Mouse (Mus musculus) activated CD4-positive, CD25-positive, alpha-beta regulatory T cell, adult 4 months (primary cell): ENCODE results near the gene Als2. TPM values are rescaled to one million over a fixed set of nuclear protein-coding genes. Genes with fewer than 3 reads are reported as not detected.

Source experiments
- ATAC-seq: one replicate; pipeline ENCODE4 v1.8.0; 2017
- polyA plus RNA-seq, 2 experiments: library from polyadenylated mRNA; unstranded; fragments of 100-300 nt; shearing (Covaris generic); gene quantifications; one replicate each; pipeline ENCODE4 v1.2.1; 2017

Gene Als2
- 1 to 10 TPM; 4.6 to 5.4 TPM for polyA plus RNA-seq

DNA sequence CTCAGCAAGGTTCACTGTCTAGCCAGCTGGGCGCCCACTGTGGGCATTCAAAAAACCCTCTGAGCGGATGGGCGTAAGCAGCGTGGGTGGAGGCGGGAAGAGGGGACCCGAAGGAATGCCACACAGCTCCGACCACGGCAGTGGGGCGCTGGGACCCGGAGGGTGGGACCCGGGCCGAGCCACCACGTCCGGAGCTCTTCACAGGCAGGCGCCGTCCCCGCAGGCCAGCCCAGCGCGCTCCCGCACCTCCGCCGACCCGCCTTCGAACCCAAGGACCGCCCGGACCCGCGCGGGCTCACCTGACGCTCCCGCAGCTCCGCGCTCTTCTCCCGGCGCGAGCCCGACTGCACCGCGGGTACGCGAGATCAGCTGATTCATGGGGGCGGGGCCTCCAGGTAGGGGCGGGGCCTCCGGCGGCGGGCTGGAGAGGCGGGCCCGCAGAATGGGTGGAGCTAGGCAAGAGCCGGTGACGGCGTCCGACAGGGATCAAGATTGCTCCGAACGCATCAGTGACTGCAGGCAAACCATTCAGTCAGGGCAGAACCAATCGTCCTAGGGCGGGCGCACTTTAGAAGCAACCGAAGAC, at the start of gene Als2:
Als2 (minus strand) TSS at position 376 of the 586 bp plus-strand sequence.
- ATAC-seq: peak; percentile 92

DNA sequence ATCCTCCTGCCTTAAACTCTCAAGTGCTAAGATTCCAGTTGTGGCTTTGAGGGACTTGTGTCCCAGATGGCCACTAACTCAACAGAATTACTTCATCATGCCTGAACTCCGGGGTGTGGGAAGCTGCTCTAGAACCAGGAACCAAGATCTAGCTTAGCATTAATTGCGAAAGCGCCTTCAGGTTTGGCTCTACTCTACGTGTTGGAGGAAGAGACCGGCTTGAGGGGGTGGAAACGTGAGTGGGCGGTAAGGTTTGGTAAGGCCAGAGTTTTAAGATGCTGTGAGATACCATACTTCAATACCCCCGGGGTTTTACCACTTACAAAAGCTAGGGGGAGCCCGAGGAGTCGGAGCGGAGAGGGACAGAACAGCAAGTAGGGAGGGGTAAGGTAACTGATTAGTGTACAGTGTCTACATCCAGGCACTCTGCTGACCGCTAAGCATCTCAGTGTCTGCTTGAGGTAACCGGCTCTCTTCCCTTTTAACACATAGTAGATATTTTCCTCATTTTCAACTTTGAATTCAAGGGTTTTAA, 49.4 kb upstream of the Als2 start:
- no peak for ATAC-seq

DNA sequence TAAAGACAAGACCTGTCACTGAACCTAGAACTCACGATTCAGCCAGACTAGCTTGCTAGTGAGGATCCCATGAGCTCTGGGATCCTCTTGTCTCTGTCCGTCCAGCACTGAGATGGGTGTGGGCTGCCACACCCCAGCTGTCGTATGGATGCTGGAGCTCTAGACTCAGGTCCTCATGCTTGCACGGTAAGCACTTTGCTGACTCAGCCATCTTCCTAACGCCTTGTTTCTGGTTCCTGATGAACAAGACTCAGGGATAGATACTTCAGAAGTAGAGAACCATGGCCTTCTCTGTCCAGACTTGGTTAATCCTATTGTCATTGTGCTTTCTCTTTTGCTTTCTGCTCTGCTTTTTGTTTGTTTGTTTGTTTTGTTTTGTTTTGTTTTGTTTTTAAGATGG, 48.8 kb upstream of the Als2 start:
- ATAC-seq: no peak

DNA sequence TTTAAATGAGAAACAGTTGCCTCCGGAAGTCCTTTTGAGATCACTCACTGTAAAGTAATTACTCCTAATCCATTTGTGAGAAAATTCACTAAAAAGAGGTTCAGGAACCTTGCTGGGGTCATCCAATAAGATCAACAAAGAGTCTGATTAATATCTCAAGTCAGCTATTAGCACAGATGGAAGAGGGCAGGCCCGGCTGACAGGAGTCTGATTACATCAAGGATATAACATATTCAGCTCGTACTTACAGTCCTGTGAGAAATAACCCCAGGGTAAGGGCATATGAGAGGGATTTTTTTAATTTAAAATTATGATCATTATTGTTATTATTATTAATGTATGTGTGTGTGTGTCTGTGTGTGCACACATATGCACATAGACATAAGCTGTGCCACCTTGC, 35.2 kb upstream of the Als2 start:
- no peak for ATAC-seq

DNA sequence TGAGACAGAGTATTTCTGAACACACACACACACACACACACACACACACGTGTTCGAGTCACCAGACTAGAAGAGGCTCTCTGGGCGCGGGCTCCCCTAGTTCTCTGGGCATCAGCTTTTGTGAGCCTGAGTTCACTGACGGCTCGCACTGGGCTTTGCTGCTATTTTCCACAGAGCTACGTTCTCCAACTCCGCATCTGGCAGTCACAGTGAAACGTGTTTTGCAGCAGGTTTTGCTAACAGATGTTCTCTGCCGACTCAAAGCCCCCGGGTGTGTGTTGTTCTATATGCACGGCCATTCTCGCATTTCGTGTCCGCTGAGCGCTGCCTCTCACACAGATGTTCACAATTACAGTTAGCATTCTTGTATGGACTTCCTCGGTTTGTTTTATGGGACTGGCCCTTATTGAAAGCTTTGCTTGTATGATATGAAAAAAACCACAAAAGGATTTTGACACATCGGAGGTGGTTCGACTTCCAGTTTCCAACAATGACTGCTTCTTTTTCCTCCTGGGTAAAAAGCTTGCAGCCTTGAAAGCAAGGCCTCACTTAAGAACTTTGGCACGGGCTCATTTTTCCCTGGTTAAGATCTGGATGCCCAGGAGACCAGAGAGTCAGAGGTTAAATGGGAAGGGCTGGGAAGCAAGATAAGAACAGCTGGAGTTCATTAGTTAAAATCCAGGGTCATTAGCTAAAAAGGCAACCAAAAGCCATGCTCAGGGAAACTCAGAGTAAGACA, 33.1 kb upstream of the Als2 start:
- no peak for ATAC-seq

DNA sequence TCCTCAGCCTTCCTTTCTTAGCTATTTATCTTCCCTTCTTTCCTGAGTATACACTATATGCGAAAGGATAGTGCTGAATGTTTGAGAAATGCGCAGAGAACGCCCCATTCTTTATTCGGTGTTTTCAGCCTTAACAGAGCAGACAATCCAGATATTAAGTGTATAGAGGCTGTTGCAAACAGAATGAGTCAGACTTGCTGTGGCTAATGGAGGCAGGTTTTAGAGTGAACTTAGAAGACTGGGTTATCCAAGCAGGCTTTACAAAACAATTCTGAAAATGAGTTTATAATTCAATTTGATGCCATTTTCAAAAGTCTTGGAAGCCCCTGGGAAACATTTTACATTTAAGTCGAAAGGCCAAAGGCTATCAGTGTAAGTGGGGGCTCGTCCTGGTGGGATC, 32.4 kb upstream of the Als2 start:
- no peak for ATAC-seq

DNA sequence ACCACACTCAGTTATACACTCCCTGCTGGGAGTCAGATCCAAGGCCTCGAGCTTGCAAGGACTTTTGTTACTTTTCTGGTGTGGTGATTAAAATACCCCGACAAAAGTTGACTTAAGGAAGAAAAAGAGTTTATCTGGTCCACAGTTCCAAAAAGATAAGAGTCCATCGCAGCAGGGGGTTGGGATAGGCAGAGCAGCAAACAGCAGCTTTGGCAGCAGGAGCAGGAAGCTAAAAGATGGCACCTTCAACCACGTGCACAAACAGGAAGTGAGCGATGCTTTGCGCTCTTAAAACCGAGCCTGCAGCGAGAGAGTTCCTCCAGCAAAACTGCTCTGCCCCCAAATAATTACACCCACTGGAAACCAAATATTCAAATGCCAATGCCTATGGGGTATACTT, 31.9 kb upstream of the Als2 start:
- ATAC-seq: no peak

DNA sequence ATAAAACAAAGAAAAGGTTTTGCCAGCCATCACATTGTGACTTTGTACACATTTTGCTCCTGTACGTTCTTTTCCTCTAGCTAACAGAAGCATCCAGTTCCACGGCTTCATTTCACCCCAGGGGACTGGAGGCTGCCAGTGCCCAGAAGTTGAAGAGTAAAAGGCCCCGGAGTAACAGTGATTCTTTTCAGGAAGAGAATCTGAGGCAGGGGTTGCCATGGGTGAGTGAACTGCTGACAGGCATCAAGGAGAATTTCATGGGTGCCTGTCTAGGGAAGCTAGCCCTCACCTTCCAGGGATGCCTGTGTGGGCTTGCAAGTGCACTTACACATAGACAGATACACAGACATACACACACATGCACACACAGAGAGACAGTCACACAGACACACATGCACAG, 20.7 kb upstream of the Als2 start:
- no peak for ATAC-seq

DNA sequence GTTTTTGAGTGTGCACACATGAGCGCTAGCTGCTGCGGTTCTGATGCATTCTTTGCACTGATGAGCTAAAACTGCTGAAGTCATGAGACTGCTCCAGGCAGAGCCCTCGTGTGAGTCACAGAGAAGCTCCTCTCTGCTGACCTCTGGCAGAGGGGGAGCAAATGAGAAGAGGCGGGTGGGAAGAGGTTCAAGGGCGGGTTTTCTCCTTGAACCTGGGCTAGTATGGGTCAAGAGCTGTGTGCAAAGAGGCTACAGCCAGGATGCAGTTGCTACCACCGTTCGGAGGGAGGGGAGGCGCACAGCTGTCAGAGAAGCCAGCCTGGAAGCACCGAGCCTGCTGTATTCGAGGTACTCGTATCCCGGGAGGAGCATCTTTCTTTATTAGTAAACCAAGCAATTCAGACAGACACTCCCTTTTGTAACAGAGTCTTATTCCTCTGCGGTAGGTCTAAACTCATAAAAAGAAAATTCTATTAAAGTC, 19.8 kb upstream of the Als2 start, which contains the start of gene Cdk15:
Cdk15 (plus strand) TSS at position 156 of the 481 bp plus-strand sequence.
- no peak for ATAC-seq

DNA sequence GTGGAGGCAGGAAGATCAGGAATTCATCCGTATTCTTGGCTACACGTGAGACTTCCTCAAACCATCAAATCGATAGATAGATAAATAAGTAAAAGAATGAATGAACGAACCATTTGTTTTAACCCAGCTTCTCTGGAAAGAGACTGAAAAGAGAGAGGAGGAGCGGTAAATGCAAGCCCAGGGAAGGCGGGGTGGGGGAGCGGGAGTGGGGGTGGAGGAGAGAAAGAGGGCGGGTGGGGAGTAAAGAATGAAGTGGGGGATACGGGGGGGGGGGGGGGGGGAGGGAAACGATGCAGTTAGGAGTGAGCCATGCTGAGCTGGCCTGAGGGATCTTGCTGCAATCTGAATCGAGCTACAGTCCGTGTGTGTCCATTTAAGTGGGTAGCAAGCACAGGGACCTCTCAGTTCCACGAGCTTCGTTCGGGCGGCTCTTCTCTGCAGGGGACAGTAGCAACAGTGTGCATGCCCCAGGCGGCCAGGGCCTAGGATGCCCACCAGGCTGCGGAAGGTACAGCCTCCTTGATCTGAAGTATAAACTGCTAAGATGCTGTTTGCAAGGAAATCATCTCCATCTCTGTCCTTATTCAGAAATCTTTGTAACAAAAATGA, 16.4 kb upstream of the Als2 start:
- ATAC-seq: no peak

DNA sequence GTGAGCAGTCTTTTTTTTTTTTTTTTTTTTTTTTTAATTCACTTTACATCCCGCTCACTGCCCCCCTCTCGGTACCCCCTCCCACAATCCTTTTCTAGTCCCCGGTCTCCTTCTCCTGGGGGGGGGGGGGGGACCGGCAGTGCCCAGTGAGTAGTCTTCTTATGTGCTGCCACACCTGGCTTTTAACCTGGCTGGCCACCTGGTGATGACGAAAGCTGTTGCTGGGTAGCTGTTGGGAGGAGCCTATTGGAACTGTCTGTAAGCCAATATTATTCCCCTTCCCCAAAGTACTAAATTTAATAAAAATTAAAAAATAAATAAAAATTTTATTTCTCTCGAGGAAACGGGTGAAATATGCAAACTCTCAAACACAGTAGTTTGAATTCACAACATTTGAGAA, 15.7 kb upstream of the Als2 start:
- ATAC-seq: no peak

DNA sequence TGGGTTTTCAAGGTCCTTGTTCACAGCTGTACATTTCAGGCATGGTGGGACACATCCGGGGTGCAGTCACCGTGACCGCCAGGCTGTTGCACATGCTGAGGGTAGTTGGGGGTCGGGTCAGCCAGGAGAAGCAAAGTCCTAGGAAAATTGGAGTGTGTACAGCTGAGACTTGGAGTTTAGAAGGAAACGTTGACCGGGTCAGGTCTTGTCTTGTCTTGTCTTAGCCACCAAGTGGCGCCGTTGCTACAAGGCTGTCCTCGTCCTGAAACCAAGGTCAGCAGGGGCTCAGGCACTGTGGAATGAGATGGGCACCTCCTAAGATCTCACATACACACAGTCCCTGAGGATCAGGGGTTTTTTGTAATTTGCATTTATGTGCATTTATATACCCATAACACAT, 10.6 kb upstream of the Als2 start:
- no peak for ATAC-seq

DNA sequence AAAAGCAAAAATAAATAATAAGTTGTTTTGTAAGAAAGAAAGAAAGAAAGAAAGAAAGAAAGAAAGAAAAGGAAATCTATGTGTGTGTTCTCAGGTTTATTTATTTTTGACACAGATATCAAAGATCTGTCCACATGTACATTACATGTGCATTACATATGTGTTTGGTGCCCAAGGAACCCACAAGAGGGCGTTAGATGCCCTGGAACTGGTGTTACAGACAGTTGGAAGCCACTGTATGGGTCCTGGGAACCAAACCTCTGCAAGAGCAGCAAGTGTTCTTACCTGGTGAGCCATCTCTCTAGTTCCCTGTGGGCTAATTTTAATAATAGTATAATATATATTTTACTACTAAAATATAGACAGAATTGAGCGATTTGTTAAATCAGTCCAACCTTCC, 6.7 kb upstream of the Als2 start:
- no peak for ATAC-seq

DNA sequence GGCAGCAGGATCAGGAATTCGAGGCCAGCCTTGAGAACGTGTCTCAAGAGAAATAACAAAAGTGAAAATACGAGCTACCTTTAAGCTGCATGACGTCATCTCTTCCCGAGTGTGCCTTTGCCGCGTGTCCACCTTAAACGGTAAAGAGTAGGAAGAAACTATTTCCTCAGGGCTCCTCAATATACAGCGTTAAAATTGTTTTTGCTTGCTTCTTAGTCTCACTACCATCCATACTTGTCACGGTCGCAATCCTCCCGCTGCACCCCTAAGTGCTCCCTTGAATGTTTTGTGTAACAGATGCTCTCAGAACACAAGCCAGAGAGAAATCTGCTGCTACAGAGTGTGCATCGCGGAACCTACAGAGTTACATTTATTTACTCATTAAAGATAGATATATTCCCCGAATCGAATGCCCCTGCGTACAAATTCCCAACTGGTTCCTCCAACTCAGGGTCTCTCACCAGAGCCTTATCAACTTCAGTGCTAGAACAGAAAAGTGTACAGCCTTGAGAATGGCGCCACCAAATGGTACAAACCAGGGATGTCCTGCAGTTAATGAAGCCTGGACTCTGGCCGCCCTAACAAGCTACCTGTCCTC, 682 bp upstream of the Als2 start:
- ATAC-seq: peak; percentile 44

DNA sequence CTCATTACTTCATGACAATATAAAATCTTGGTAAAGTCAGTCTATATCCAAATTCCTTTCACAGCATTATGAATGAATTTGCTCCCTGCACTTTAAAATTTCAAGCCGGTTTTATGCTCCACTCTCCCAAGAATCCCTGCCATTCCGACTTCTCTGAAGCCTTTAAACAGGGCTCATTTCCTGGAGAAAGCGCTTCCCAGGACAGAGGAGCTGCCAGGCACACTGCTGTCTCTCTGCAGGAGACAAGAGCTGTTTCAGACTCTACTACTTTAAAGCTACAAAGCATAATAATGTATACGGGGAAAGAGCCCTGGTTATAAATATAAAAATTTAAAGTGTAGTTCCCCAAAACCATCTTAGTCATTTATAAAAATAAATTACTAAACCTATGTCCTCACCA, 7.8 kb downstream of the Als2 start:
- no peak for ATAC-seq

DNA sequence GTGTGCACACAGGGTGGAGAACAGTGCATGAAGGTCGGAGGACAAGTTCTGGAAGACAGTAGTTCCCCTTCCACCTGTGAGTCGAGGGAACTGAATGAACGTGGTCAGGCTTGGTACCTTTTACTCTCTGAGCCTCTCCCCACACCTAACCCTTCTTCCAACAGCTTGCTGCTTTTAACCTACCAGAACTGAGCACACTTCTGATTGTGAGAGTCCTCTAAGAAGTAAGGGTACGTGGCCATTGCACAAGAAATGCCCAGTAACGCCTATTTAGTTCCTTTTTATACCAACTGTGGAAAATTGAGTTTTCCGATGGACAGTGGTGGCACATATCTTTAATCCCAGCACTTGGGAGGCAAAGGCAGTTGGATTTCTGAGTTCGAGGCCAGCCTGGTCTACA, 8.5 kb downstream of the Als2 start:
- no peak for ATAC-seq

DNA sequence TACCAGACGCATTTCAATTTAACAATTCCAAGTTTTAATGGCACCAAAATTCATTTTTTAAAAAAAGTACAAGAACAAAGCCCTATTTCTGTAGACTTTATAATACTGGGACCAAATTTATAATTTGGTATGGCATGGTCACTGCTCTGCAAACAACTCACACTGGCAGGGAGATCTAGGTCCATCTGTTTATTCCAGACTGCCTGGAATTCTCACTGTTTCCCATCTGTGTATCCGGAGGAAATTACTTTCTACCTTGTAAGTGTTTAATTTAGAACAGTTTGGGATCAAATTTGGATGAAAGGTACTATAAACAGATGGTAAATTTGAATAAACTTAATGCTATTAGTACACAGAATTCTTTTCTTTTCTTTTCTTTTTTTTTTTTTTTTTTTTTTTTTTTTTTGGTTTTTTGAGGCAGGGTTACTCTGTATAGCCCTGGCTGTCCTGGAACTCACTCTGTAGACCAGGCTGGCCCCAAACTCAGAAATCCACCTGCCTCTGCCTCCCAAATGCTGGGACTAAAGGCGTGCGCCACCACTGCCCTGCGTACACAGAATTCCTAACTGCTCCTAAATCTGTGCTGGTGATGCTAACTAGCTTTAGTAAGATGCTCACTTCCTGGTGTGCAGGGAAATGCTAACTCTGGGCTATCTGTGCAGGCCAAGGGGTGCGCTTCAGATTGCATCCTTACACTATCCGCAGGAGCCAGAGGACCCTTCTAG, 14.8 kb downstream of the Als2 start:
- no peak for ATAC-seq

DNA sequence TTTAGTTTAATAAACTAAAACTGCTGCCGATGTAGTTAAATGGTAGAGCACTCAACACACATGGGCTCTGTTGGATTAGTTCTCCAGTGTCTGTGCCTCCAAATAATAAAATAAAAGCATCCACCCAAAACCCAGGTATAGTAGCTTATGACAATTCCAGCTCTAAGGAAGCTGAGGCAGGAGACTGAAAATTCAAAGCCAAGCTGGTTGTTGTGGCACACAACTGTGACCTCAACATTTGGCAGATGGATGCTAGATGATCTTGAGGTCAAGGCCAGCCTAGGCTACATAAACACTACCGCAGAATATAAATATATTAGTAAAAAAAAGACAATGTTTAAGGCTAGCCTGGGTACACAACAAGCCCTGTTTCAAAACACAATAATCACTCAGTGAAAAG, 15.4 kb downstream of the Als2 start:
- no peak for ATAC-seq

DNA sequence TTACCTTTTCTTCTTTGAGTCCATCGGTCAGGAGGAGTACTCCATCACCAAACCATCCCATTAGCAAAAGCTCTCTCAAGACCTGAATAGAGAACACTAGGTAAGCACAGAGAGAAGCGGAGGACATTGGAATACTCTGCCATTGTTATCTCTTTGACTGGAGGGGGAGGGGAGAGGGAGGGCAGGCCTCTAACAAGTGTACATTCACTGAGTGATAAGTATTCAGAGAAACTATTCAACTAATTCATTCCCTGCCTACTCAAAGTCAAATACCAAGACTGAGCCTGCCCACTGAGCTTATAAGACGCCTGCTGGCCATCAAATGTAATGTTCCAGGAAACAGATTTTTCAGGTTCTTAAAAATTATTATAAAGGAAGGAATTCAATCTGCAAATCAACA, 16.7 kb downstream of the Als2 start:
- ATAC-seq: no peak

DNA sequence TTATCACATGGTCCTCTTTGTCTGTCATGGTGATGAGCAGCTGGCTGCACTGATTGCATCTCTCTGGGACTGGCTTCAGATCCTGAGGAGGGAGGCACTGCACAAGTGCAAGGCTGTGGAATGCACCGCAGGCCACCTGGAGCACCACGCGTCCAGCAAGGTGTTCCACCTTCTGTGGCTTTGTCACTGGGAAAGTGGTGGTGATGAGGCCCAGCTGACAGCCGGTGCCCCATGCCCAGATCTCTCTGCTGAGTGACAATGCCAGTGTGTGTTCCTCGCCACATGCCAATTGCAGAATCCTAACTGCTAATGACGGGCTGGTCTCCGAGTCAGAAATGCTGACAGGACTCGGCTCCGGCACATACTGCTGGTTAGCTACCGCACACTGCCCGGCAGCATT, 21.6 kb downstream of the Als2 start:
- no peak for ATAC-seq

DNA sequence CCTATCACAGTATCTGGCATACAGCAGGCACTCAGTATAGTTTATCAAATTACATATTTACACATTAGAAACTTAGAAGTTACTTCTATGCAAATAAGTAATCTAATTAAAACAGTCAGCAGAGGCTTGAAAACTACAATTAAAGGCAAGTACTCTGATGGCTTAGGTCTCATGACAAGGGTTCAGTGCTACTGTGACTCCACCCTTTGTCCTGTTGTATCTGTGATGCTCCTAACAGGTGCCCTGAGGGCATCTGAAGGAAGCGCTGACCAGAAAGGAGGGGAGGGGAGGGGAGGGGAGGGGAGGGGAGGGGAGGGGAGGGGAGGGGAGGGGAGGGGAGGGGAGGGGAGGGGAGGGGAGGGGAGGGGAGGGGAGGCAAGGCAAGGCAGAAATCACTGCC, 24.1 kb downstream of the Als2 start:
- ATAC-seq: no peak

DNA sequence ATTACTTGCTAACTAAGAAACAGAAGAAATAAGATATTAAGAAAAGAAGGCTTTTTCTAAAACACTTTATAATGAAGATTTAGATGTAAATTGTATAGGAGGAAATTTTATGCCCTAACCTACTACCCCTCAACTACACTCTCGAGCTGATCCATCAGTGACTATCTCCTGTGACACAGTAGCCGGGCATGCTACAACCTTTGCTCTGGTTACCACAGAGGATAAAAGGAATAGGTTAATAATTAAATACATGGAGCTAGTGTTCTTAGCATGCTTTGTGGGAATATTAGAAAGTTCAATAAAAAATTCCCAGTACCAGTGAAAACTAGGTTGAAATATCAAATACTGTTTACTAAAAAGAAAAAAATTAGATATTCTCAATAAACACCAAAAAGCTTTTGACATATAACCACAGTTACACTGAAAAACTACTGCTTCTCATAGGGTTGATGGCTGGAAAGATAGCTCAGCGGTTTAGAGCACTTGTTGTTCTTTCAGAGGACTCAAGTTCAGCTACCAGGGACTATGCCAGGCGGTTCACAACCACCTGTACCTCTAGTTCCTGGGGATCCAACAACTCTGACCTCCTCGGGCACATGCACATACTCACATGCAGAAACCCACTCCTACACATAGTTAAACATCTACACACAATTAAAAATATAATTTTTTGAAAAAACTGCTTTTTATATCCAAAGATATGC, 24.8 kb downstream of the Als2 start:
- ATAC-seq: no peak
